Mouse (Mus musculus) heart, postnatal 0 days (tissue): ENCODE measurements at regions not wholly inside any gene's neighbourhood (a gene's known extent, or its start where the extent isn't known, plus 50 kb on each side); places are given as distances from the start of the nearest gene placed in this dataset. TPM values are rescaled to one million over a fixed set of nuclear protein-coding genes. Genes with fewer than 3 reads are reported as not detected.

Source experiments
- ATAC-seq: fragments of 200-750 bp; cut with Nextera tagmentation; 2 replicates; pipeline ENCODE4 v1.8.0; 2017; ENCODE audit warnings: low read depth, moderate number of reproducible peaks, moderate library complexity; ENCODE audit not compliant: insufficient read depth
- DNase-seq: peaks from one replicate; pipeline ENCODE4 v3.0.0-alpha.2; 2016; ENCODE audit warnings: low spot score
- H3K27ac ChIP-seq: fragments of 300-500 bp; sonication (generic); 2 replicates; pipeline ENCODE4 v1.5.1; 2014; ENCODE audit warnings: low read depth, mild to moderate bottlenecking
- H3K27me3 ChIP-seq: fragments of 300-500 bp; sonication (generic); 2 replicates; pipeline ENCODE4 v1.6.1; 2014; ENCODE audit warnings: low read length, mixed read lengths; ENCODE audit not compliant: control insufficient read depth, insufficient read depth
- H3K36me3 ChIP-seq: fragments of 300-500 bp; sonication (generic); replicated peaks from 2 replicates; pipeline ENCODE4 v1.6.1; 2014; ENCODE audit warnings: low read length, mixed read lengths; ENCODE audit not compliant: control insufficient read depth, insufficient read depth
- H3K4me1 ChIP-seq: fragments of 300-500 bp; sonication (generic); 2 replicates; pipeline ENCODE4 v1.6.1; 2014; ENCODE audit warnings: antibody characterized with exemption; ENCODE audit not compliant: control insufficient read depth, insufficient read depth
- H3K4me2 ChIP-seq: fragments of 300-500 bp; sonication (generic); 2 replicates; pipeline ENCODE4 v1.6.1; 2014; ENCODE audit warnings: low read depth, mild to moderate bottlenecking, low read length, moderate library complexity
- H3K4me3 ChIP-seq: fragments of 300-500 bp; sonication (generic); 2 replicates; pipeline ENCODE4 v1.5.1; 2014; ENCODE audit warnings: low read depth, low read length
- H3K9ac ChIP-seq: fragments of 300-500 bp; sonication (generic); replicated peaks from 2 replicates; pipeline ENCODE4 v1.6.1; 2014; ENCODE audit warnings: low read depth, low read length, mixed read lengths
- H3K9me3 ChIP-seq: fragments of 300-500 bp; sonication (generic); replicated peaks from 2 replicates; pipeline ENCODE4 v1.6.1; 2016; ENCODE audit warnings: low read length; ENCODE audit not compliant: control insufficient read depth
- CTCF ChIP-seq: IDR thresholded peaks from 2 replicates; pipeline ENCODE4 v1.5.1; 2016; ENCODE audit warnings: antibody characterized with exemption, control low read depth, low read depth
- EP300 ChIP-seq: IDR thresholded peaks from 2 replicates; pipeline ENCODE4 v1.6.1; 2016; ENCODE audit warnings: antibody characterized with exemption, low read depth
- WGBS: fragments of 180-500 bp; shearing (Covaris S2); extraction: QIAGEN DNeasy Blood & Tissue Kit; methylation state at CpG from one replicate; pipeline ENCODE4 v1.1.7; 2014; 5-methylcytosine and 5-hydroxymethylcytosine counted together
- microRNA-seq: library from miRNA; unstranded; fragments of <30 nt; microRNA quantifications from one replicate; pipeline ENCODE4, GENCODE M21; 2016

DNA sequence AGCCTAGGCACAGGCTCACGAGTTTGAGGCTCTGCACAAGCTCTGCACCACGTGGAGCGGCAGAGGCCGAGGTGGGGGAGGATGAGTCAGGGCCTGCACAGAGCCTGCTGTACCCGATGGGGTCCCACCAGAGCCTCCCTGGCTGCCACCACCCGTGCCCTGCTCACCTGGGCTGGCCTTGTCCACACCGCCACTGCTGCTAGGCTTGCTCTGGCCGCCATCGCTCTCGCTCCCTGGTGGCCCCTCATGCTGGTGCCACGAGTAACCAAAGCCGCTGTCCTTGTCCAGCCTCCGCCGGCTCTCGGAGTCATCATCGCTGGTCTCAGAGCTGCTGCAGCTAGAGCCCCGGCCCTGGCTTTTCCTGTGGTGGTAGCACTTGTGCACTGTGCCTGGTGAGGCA lies 386.8 kb downstream of the Gm8797 start:
- 88% methylated on average over 16 of the region's 17 CpGs for WGBS
- no peak overlapping the region for H3K9ac ChIP-seq
- no peak overlapping the region for H3K4me2 ChIP-seq
- no peaks in the 10 kb centered on the region for H3K9me3 ChIP-seq
- no peak overlapping the region for H3K4me3 ChIP-seq
- no peak for ATAC-seq
- H3K27ac ChIP-seq = no peak overlapping the region
- TF ChIP-seq EP300 (no peak), CTCF (no peak)
- H3K4me1 ChIP-seq = no peaks in the 10 kb centered on the region
- DNase-seq = no peak
- no peaks in the 10 kb centered on the region for H3K36me3 ChIP-seq
- H3K27me3 ChIP-seq = no peaks in the 10 kb centered on the region

DNA sequence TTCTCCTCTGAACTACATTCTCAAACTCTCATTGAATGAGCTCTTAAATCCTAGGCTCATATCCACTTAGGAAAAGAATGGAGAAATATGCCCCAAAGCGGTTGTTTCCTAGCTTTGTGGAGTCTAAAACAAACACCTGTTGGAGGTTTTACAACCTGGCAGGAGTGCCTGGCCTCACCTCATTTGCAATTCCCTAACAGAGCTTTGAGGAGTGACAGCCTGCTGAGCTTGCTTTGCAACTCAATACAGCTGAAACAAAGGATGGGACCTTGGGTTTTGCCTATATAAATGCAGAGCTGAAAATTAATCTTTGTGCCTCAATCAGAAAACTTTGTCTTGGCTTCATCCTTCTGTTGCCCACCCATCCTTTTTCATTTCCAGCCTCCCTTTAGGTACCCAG lies 423.2 kb downstream of the Gm8797 start:
- 32% methylated on average over 1 of the region's 1 CpGs for WGBS
- H3K9me3 ChIP-seq = no peaks in the 10 kb centered on the region; the same call in 1 of the 2 replicates
- TF ChIP-seq CTCF (no peak), EP300 (no peak)

DNA sequence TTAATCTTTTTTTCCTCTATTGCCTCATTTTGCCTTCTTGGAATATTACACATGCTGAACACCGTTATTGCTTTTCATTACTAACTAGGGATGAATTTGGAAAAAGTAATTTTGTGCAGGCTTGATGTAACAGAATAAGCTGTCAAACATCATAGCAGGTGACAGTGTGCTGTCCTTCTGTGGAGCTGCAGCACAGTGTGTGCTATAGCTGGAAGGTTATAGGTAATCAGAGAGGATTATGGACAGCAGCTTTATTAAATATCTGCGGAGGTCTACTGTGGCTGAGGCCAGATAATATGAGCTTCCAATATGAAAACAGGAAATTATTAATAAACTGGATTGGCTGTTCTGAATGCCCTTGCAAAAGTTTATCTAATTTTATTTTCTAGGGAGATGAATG lies 431.9 kb downstream of the Gm8797 start:
- no peak overlapping the region for H3K27ac ChIP-seq
- TF ChIP-seq EP300 = no peak
- TF ChIP-seq CTCF = no peak
- DNase-seq (no peak), ATAC-seq (no peak)
- H3K4me3 ChIP-seq = no peak overlapping the region
- no peaks in the 10 kb centered on the region for H3K27me3 ChIP-seq
- no peaks in the 10 kb centered on the region for H3K36me3 ChIP-seq
- H3K4me1 ChIP-seq = no peaks in the 10 kb centered on the region
- WGBS = 70% methylated on average over 2 of the region's 2 CpGs
- H3K9me3 ChIP-seq = no peaks in the 10 kb centered on the region
- H3K4me2 ChIP-seq = no peak overlapping the region
- no peak overlapping the region for H3K9ac ChIP-seq

More for the DNA sequence above, 423.2 kb downstream of the Gm8797 start:
- no peak overlapping the region for H3K27ac ChIP-seq
- no peaks in the 10 kb centered on the region for H3K4me1 ChIP-seq
- no peaks in the 10 kb centered on the region for H3K27me3 ChIP-seq
- no peak for DNase-seq
- H3K4me3 ChIP-seq = no peak overlapping the region
- H3K36me3 ChIP-seq = no peaks in the 10 kb centered on the region
- ATAC-seq = no peak
- H3K4me2 ChIP-seq = no peak overlapping the region
- no peak overlapping the region for H3K9ac ChIP-seq

DNA sequence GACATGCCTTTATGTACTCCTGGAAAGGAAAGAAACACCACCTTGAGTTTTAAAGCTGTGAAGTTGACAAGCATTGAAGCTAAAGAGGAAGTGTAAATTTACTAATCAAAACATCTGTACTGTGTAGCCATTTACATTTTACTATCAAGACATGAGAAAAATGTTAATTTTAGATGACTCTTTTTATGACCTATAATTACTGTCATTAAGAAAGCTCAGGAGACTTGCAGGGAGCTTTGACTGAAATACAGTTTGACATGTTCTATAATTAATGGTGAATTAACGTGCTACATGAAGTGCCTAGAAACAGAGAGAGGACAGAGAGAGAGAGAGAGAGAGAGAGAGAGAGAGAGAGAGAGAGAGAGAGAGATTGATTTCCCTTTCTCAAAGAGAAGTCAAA lies 432.8 kb downstream of the Gm8797 start:
- no peak overlapping the region for H3K4me3 ChIP-seq
- no peak overlapping the region for H3K9ac ChIP-seq
- H3K36me3 ChIP-seq = no peaks in the 10 kb centered on the region
- no peak for DNase-seq
- TF ChIP-seq CTCF (no peak), EP300 (no peak)
- ATAC-seq = no peak
- no peaks in the 10 kb centered on the region for H3K27me3 ChIP-seq
- no peak overlapping the region for H3K4me2 ChIP-seq
- no peaks in the 10 kb centered on the region for H3K9me3 ChIP-seq
- no peak overlapping the region for H3K27ac ChIP-seq
- H3K4me1 ChIP-seq = no peaks in the 10 kb centered on the region
- 63% methylated on average over 1 of the region's 1 CpGs for WGBS

DNA sequence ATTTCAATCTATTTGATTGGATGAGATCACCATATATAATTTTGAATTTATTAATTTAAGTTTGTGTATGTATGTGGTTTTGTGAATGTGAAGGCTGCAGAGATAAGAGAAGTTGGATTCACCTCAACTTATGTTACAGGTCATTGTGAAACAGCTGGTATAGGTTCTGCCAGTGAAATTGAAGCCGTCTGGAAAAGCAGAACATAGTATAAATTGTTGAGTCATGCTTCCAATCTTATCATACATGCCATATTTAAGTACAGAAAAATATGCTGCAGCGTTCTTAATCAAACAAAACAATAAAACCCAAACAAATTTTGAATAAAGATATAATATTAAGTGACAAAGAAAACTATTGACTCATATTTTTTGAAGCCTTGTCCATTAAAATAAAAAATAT lies 415.6 kb downstream of the 1700008P02Rik start:
- H3K27ac ChIP-seq = no peak overlapping the region
- no peaks in the 10 kb centered on the region for H3K36me3 ChIP-seq
- H3K4me1 ChIP-seq = no peaks in the 10 kb centered on the region
- no peak overlapping the region for H3K4me2 ChIP-seq
- H3K9ac ChIP-seq = no peak overlapping the region
- no peak for TF ChIP-seq EP300
- no peak for TF ChIP-seq CTCF
- DNase-seq (no peak), ATAC-seq (no peak)
- no peaks in the 10 kb centered on the region for H3K27me3 ChIP-seq
- H3K9me3 ChIP-seq = no peaks in the 10 kb centered on the region
- WGBS = 37% methylated on average over 2 of the region's 2 CpGs
- no peak overlapping the region for H3K4me3 ChIP-seq

DNA sequence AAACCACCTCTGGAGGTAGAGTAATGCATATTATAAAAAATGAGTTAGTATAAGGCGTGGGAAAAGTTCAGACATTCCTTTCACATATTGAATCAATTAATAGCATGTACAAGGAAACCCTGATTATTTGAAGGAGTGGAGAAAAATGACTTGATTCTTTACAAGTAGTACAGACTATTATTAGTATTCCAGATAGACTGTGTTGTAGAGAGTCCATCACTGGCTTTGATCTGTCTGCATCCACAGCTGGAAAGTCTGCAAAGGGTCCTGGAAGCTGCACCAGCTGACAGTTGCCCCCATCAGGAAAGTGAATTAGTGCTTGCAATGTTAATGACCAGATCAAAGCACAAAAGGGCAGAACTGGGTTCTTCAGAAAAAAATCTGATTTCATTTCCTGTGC lies 391.6 kb downstream of the 1700008P02Rik start:
- DNase-seq (no peak), ATAC-seq (no peak)
- H3K9ac ChIP-seq = no peak overlapping the region
- 54% methylated on average over 1 of the region's 1 CpGs for WGBS
- no peaks in the 10 kb centered on the region for H3K9me3 ChIP-seq
- H3K4me1 ChIP-seq = no peaks in the 10 kb centered on the region
- TF ChIP-seq CTCF (no peak), EP300 (no peak)
- H3K27ac ChIP-seq = no peak overlapping the region
- no peak overlapping the region for H3K4me3 ChIP-seq
- H3K4me2 ChIP-seq = no peak overlapping the region
- H3K27me3 ChIP-seq = no peaks in the 10 kb centered on the region
- H3K36me3 ChIP-seq = no peaks in the 10 kb centered on the region

Small RNA genes in the stretch of these regions (microRNA-seq; reads per million reads assigned to microRNA genes)
- gene Gm25144 (not detected), gene Gm25352 (not detected)
